Mouse (Mus musculus): Measurements from ENCODE around the gene Ap1m1. TPM values are rescaled to one million over a fixed set of nuclear protein-coding genes. Genes with fewer than 3 reads are reported as not detected.

Gene Ap1m1
- 10 to 100 TPM; 75.7 to 81.1 TPM for total RNA-seq (2021)
- long read RNA-seq, experiment 1, transcript Ap1m1-201 (12 exons, 2,084 nt) = major isoform, 86 of 103 reads
- long read RNA-seq, experiment 1, partial matches to known transcripts = 2 of 103 reads
- long read RNA-seq, experiment 1, other reads (novel, unspliced or antisense) = 15 of 103 reads
- long read RNA-seq, experiment 2, transcript Ap1m1-201 (12 exons, 2,084 nt) = major isoform, 114 of 149 reads
- long read RNA-seq, experiment 2, partial matches to known transcripts = 22 of 149 reads
- long read RNA-seq, experiment 2, other reads (novel, unspliced or antisense) = 13 of 149 reads

GRCm38 (mm10) chr8:72239499-72240402 is at the start of gene Ap1m1:
Gene Ap1m1, plus strand, starts transcription at chr8:72240018.
- DNase-seq (ENCODE audit: low spot score in 2 of 2) = peak; percentile 75 to 94

DNA sequence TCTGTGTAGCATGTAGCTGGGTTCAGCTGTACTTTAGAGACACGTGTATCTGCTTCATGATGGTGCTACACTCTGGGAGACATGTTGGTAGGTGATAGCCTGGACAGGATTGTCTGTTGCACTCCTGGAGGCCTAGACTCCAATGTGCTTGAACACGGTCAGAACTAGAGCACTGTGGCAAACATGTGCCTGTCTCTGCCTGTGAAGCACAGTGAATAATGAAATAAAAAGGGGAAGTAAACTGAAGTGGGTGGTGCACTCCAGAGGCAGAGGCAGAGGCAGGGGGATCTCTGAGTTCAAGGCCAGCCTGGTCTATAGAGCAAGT is 49.6 kb upstream of the Ap1m1 start:
- DNase-seq (ENCODE audit: low spot score in 2 of 2) = no peak

- DNase-seq (ENCODE audit: low spot score in 2 of 2) = no peak
Measured at GRCm38 (mm10) chr8:72192065-72192464, 47.8 kb upstream of the Ap1m1 start.

DNA sequence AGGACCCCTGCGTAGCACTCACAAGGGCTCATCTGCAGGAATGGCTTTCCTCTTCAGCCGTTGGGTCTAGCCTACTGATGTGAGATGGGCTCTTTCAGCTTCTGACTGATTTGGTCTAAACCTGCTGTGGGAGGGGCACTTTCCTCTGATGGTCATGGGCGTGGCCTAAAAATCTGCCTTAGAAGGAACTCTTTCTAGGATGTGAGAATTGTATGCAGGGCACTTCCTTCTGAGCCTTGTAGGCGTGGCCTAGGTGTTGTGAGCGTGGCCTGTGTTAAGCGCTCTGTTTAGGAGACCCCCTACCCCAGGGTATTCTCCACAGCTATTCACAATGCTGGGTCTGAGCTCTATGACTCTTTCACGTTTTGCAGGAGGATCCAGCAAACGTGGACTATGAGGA is 41.8 kb upstream of the Ap1m1 start:
- no peak for DNase-seq (ENCODE audit: low spot score in 2 of 2)

DNA sequence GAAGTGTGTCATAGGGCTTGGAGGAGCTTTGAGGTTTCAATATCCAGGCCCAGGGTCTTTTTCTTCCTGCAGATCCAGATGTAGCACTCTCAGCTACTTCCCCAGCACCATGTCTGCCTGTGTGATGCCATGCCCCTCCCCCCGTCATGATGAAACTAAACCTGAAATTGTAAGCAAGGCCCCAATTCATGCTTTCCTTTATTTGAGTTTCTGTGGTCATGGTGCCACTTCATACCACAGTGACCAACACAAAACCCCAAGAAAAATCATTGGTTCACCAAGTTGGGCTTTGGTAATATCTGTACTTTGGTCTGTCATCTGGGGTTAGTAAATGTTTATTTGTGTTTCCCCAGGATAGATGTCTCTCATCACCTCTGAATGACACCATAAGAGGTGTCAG is 31.2 kb upstream of the Ap1m1 start:
- no peak for DNase-seq (ENCODE audit: low spot score in 2 of 2)

- DNase-seq (ENCODE audit: low spot score in 2 of 2) = no peak
Measured at GRCm38 (mm10) chr8:72210222-72210621, 29.6 kb upstream of the Ap1m1 start.

DNA sequence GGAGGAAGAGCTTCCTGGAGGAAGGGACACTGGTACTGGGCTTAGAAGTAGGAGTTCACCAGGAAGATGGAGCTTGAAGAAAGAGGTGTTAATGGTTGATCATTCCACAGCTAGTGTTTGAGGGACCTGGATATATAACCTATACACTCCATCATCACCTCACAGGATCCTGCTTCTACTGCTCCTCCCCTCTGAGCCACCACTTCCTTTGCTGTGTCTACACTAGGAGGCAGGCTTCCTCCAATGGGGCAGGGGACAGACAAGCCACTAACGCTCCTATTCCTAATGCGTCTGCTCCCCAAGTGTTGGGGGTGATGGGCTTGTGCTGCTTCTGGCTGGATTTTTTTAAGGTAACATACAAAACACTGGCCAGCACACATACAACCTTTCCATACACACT is 29.1 kb upstream of the Ap1m1 start:
- no peak for DNase-seq (ENCODE audit: low spot score in 2 of 2)

- no peak for DNase-seq (ENCODE audit: low spot score in 2 of 2)
Measured at GRCm38 (mm10) chr8:72211846-72212245, 28.0 kb upstream of the Ap1m1 start.

DNA sequence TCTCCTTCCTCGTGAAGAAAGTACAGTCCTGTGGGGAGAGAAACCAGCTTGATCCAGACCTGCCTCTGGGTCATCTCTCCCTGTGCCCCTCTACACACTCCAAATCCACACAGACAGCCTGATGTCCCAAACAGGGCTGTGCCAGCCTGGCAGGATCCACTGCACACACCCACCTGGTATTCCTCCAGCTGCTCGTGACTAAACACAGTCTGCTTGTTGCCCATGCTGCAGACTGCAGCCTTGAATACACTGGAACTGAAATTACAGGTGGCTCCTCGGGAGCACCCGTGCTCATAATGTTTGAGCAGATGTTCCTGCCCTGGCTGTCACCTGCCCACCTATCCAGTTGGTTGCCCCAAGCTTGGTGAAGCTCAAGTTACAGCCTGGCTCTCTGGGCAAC is 27.1 kb upstream of the Ap1m1 start, which contains the start of gene Cib3:
TSS of gene Cib3 (minus strand) at position 87 of the 400 bp plus-strand sequence.
- DNase-seq (ENCODE audit: low spot score in 2 of 2) = no peak

- no peak for DNase-seq (ENCODE audit: low spot score in 2 of 2)
Measured at GRCm38 (mm10) chr8:72213536-72213935, 26.3 kb upstream of the Ap1m1 start, which contains the start of gene Gm11034. Gene Gm11034, minus strand, starts transcription at chr8:72213636.

DNA sequence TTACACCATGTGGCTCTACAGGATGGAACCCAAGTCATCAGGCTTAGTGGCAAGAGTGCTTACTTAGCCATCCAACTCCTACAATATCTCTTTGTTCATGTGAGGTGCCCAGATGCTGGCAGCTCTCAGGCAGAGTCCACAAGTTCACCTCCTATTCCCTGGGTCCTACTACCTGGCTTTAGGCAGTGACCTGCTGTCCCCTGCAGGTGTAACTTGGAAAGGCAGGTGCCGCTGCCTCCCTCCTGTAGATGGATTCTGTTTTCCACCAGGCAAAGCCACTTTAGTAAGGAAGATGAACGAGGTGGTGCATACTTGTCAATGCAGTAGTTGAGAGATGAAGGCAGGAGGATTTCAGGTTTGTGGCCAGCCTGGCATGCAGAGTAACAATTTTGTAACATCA is 24.8 kb upstream of the Ap1m1 start:
- no peak for DNase-seq (ENCODE audit: low spot score in 2 of 2)

- no peak for DNase-seq (ENCODE audit: low spot score in 2 of 2)
Measured at GRCm38 (mm10) chr8:72215871-72216270, 23.9 kb upstream of the Ap1m1 start.

GRCm38 (mm10) chr8:72218781-72219540 is 20.9 kb upstream of the Ap1m1 start:
- no peak for DNase-seq (ENCODE audit: low spot score in 2 of 2)

- DNase-seq (ENCODE audit: low spot score in 2 of 2) = peak; percentile 44 to 73
Measured at GRCm38 (mm10) chr8:72219541-72220363, 20.1 kb upstream of the Ap1m1 start, which contains the start of gene Fam32a. Gene Fam32a, plus strand, starts transcription at chr8:72219730.

DNA sequence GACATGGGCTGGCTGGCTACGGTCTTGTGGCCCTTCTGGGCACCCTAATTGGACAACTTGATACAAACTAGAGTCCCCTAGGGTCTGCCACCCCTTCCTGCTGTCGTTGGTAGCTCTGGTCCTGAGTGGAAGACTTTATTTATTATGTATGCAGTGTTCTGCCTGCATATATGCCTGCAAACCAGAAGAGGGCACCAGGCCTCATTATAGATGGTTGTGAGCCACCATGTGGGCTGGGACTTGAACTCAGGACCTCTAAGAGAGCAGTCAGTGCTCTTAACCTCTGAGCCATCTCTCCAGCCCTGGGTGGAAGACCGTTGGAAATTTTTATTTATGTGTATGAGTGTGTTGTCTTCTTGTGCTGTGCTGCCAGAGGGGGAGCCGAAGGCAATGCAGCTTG is 19.1 kb upstream of the Ap1m1 start:
- DNase-seq (ENCODE audit: low spot score in 2 of 2) = no peak

DNA sequence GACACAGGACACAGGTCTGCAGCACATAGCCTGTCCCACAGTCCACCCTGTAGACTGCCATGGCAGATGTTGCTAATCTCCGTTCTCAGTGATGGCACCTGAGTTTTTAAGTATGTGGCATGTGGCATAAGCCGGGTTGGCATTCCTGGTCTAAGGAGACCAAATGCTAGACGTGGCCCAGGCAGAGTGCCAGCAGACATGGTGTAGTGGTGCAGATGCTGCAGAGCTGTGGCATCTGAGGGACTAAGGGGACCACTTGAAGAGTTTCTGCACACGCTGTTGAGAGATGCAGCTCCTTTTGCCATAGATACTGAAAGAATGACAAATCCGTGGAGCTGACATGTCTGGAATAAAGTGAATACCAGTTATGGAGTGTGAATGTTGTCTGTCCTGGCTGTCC is 17.2 kb upstream of the Ap1m1 start:
- no peak for DNase-seq (ENCODE audit: low spot score in 2 of 2)

DNA sequence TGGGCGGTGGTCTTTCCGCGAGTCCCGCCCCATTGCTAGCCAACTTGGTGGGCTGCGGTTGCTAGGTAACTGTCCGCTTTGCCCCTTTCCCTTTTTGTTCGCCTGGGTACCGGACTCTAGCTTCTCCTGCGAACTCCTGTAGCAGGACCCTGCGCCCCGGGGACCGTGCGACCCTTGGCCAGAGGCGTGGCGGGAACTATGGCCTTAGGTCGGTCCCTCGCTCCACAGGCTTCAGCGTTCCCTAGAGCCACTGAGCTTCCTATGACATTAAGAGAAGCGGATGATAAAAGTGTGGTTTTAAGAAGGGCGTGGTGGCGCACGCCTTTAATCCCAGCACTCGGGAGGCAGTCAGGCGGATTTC is 565 bp downstream of the Ap1m1 start:
- no peak for DNase-seq (ENCODE audit: low spot score in 2 of 2)

DNA sequence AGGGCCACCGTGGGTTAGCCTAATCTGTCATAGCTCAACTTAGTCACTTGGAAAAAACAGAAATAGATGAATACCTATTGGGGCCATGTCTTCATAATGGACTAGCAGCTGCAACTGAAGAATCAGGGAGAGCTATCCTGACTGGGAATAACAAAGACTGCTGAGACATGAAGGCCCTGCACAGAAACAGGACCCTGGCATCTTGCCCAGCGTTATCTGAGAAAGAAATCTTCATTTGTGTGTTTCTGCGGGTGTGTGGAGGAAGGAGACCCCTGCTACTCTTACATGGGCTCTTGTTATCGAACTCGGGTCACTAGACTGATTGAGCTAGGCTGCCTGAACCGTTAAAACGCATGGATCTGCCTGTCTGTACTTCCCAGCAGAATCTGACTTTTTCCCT is 1.1 kb downstream of the Ap1m1 start:
- no peak for DNase-seq (ENCODE audit: low spot score in 2 of 2)

- no peak for DNase-seq (ENCODE audit: low spot score in 2 of 2)
Measured at GRCm38 (mm10) chr8:72242226-72242625, 2.4 kb downstream of the Ap1m1 start.

DNA sequence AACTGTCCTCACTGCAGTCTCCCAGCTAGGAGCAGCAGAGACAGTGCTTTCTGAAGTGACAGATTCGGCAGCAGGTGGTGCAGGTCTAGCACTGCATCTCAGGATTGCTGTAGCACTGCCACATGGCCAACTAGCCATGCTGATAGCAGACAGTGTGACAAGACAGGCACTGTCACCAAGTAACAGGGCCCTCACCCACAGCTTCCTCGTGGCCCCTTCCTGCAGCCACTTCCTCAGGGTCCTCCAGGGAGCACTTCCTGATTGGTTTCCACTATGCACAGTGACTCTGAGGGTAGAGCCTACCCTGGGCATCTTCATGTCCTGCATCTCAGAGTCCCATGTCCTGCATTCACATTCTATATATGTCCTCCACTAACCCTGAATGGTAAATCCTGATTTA is 4.8 kb downstream of the Ap1m1 start:
- no peak for DNase-seq (ENCODE audit: low spot score in 2 of 2)
